Comparison of ENCODE assay signal across 19 mouse cellular contexts in the genomic region with DNA sequence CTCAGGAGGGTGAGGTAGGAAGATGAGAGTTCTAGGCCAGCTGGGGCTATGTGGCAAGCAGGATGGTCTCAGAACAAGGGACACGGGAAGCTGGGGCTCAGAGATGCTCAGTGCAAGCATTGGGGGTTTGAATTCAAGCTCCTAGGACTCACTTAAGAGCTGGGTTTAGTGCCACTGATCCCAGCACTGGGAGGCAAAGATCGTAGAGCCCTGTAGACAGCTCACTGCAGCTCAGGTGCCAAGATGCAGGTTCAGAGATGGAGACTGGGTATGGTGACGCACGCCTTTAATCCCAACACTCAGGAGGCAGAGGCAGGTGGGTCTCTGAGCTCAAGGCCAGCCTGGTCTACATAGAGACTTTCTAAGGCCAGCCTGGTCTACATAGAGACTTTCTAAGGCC.
"Had no signal": no experiment of that assay in that cellular context is flagged by ENCODE, and none has a peak within 500 bp of the region (broad histone marks: within the 10 kb centered on the region; RNA-seq: fewer than 3 reads in every experiment).

No protein-coding gene starts in this region.

- ATAC-seq: midbrain, embryonic 16.5 days had no signal

- H3K27me3 ChIP-seq: midbrain, embryonic 12.5 days; neural tube, embryonic 13.5 days; neural tube, embryonic 15.5 days had no signal

- H3K9me3 ChIP-seq: midbrain, embryonic 10.5 days; midbrain, embryonic 12.5 days; neural tube, embryonic 13.5 days; neural tube, embryonic 15.5 days had no signal

- DNase-seq: lung, adult 18-20 months; lung, embryonic 14.5 days; lung, postnatal 10 days; lung, postnatal 4 days; midbrain, embryonic 14.5 days; retina, postnatal 1 day; right cerebral cortex, adult 18-20 months; right cerebral cortex, postnatal 25 days; right cerebral cortex, postnatal 4 days; spleen, adult 18-20 months; thymus, adult 2 months; thymus, postnatal 25 days; thymus, postnatal 4 days had no signal

- H3K4me1 ChIP-seq: midbrain, embryonic 10.5 days; midbrain, embryonic 12.5 days; neural tube, embryonic 13.5 days; neural tube, embryonic 15.5 days had no signal

- H3K4me3 ChIP-seq: midbrain, embryonic 10.5 days; midbrain, embryonic 12.5 days; myocyte; neural tube, embryonic 13.5 days; neural tube, embryonic 15.5 days had no signal

- H3K4me2 ChIP-seq: lung, embryonic 14.5 days; midbrain, embryonic 12.5 days; neural tube, embryonic 13.5 days; neural tube, embryonic 15.5 days had no signal

- H3K27ac ChIP-seq: midbrain, embryonic 10.5 days; midbrain, embryonic 12.5 days; neural tube, embryonic 13.5 days; neural tube, embryonic 15.5 days had no signal

- H3K9ac ChIP-seq: lung, embryonic 14.5 days; midbrain, embryonic 12.5 days; neural tube, embryonic 13.5 days; neural tube, embryonic 15.5 days had no signal
